Mouse (Mus musculus): ENCODE data around the gene Klk1b24. TPM values are rescaled to one million over a fixed set of nuclear protein-coding genes. Genes with fewer than 3 reads are reported as not detected.
"Not testable (repeated sequence)": the region's sequence is repeated elsewhere in the genome, so short reads cannot be mapped to it uniquely, and the experiment has no call there.

Klk1b24 gene
- total RNA-seq (2021) = not detected in 2 replicates
- long read RNA-seq = 0 reads

DNA sequence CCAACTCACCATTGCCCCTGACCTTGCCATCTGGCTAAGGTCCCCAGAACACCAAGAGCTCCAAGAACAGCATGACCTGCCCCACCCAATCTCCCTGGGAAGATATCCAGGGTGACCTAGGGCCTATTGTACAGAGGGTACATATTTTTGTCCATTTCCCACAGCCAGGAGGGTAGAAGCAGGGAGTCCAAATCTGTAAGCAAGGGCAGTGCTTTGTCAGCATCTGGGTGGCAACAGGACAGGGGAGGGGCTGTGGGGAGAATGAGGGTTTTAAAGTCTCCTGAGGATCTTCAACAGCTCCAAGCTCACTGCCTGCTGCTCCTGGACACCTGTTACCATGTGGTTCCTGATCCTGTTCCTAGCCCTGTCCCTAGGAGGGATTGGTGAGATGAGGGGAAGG is at the start of gene Klk1b24:
Gene Klk1b24, plus strand, starts transcription at position 301 of the 400 bp plus-strand sequence.
- DNase-seq = not testable (repeated sequence)

DNA sequence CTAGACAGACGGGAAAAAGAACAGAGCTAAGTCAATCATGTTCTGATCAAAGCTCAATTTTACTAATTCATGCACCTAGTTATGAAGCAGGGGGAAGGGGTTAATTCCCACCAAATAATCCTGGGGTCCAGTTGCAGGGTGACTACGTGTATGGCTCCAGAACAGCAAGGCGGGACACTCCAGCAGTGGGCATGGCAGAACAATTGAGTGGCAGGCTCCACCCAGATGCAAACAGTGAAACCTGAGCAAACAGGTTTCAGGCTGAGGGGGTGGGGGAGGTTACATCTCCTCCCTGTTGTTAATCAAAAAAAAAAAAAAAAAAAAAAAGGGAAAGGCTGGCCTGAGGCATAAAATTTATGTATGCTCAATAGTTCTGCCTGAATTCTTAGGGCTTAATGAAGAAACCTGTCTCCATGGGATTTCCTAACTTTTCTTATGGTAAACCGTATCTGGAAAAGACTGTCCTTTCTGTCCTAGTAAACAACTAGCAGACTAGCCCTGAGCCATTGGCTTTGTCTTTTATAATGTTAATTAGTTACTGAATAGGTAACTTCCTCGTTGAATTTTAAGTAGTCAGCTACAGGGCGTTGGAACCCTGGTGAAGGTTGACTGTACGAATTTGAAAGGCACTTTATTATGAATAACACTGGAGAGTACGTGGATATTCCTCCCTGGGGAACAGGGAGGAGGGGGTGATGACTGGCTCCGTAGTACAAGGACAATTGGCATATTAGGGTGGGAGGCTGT is 8.6 kb upstream of the Klk1b24 start:
- no peak for DNase-seq

DNA sequence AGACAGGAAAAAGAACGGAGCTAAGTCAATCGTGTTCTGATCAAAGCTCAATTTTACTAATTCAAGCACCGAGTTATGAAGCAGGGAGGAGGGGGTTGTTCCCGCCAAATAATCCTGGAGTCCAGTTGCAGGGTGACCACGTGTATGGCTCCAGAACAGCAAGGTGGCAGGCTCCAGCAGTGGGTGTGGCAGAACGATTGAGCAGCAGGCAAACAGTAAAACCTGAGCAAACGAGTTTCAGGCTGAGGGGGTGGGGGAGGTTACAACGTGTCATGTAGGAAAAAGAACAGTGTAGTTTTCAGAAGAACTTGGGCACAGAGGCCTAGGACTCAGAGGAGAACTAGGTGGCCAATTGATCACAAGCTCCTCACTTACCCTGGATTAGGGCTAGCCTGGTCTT is 1.5 kb upstream of the Klk1b24 start:
- not testable (repeated sequence) for DNase-seq

DNA sequence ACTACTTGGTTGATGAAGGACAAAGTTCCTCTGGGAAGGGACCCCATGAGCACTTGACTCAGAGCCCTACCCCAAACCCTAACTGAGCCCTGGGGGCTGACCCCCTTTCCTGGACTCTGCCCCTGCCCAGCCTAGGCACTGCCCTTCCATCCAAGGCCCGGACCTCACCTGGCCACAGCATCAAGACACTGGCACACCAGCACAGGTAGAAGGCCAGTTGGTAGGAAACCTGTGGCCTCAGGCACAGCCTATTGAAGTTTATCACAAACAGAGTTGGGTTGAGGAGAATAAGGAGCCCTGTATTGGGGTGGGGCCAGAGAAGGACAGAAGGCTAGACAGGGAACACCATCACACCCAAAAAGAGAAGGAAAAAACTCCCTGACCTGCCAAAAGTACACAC is 5.4 kb downstream of the Klk1b24 start:
- not testable (repeated sequence) for DNase-seq

DNA sequence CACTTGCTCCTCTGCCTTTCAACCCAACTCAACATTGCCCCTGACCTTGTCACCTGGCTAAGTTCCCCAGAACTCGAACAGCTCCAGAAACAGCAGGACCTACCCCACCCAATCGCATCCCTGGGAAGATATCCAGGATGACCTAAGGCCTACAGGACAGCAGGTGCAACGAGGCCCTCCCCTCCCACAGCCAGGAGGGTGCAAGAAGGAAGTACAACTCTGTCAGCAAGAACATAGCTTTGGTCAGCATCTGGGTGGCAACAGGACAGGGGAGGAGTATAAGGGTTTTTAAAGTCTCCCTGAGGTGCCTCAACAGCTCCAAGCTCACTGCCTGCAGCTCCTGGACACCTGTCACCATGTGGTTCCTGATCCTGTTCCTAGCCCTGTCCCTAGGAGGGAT is 9.9 kb downstream of the Klk1b24 start, which contains the start of gene Klk1b3:
Gene Klk1b3, plus strand, starts transcription at position 301 of the 400 bp plus-strand sequence.
- DNase-seq = no peak

DNA sequence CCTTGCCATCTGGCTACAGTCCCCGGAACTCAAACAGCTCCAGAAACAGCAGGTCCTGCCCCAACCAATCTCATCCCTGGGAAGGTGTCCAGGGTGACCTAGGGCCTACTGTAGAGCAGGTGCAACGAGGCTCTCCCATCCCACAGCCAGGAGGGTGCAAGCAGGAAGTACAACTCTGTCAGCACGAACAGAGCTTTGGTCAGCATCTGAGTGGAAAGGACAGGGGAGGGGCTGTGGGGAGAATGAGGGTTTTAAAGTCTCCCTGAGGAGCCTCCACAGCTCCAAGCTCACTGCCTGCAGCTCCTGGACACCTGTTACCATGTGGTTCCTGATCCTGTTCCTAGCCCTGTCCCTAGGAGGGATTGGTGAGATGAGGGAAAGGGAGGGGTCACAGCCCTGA is 19.1 kb downstream of the Klk1b24 start, which contains the start of gene Klk1b4:
Gene Klk1b4, plus strand, starts transcription at position 301 of the 400 bp plus-strand sequence.
- DNase-seq = not testable (repeated sequence)

DNA sequence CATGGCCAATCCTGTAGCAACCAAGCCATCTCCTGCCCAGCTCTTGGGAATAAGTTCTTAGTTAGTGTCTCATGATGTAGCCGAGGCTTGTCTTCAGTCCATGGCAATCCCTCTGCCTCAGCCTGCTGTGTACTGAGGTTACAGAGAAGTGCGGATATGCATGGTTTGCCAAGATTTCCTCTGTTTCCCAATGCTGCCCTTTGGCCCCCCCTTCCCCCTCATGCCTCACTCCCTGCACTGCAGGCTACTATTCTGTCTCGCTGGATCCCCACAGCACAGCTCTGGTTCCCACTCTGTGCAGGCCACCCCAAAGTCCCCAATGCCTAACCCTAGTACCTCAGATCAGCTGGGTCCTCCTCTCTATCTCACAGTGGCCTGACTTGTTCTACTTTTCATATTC is 20.3 kb downstream of the Klk1b24 start:
- DNase-seq = no peak

DNA sequence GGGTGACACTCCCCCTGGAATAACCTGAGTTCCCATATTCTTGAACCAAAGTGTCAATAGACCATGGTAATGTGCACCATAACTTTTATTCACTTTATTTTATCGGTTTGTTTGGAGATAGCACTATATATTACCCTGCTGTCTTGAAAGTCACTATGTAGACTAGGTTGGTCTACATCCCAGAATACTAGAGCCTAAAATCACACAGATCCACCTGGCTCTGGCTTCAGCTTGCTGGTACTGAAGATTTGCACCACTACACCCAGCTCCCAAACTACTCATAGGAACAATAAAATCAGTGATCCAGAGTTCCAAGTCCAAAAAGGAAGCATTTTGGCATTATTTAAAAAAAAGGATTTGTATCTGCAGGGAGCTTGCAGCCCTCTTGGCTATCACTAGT is 27.6 kb downstream of the Klk1b24 start, which contains the start of gene Klk1b5:
Gene Klk1b5, plus strand, starts transcription at position 301 of the 400 bp plus-strand sequence.
- DNase-seq = no peak

DNA sequence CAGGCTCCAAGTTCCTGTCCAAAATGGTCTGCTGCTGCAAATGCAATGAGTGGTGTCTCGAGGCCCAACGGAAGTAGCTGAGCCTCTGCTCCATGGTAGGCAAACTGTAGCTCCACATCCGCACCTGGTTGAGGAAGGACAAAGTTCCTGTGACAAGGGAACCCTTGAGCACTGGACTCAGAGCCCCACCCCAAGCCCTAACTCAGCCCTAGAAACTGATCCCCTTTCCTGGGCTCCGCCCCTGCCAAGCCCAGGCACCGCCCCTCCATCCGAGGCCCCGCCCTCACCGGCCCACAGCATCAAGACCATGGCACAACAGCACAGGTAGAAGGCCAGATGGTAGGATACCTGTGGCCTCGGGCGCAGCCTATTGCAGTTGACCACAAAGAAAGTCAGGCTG is 33.6 kb downstream of the Klk1b24 start:
- not testable (repeated sequence) for DNase-seq

DNA sequence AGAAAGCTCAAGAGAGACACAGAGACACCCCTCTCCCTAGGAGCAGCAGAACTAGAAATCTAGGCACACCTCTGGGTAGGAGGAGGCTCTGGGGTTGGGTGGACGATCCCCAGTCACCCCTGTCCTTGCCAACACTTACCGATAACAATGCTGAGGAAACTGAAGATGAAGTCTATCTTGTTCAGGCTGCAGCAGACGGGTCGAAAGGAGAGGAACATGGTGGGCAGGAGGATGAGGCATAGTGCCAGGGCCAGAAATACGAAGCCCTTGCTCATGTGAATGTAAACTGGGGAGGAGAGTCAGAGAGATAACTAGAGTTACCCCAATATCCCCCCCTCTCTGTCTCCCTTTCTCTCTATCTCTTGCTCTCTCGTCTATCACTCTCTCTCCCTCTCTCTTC is 34.3 kb downstream of the Klk1b24 start:
- not testable (repeated sequence) for DNase-seq

DNA sequence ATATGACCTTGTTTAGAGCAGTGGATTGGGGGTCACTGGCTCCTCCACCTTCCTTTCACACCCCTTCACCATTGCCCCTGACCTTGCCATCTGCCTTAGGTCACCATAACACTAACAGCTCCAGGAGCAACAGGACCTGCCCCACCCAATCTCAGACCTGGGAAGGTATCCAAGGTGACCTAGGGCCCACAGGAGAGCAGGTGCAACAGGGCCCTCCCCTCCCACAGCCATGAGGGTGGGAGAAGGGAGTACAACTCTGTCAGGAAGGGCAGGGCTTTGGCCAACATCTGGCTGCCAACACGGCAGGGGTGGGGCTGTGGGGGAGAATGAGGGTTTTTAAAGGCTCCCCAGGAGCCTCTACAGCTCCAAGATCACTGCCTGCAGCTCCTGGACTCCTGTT is 37.0 kb downstream of the Klk1b24 start, which contains the start of gene Klk1:
Gene Klk1, plus strand, starts transcription at position 285 of the 400 bp plus-strand sequence.
- DNase-seq = no peak

DNA sequence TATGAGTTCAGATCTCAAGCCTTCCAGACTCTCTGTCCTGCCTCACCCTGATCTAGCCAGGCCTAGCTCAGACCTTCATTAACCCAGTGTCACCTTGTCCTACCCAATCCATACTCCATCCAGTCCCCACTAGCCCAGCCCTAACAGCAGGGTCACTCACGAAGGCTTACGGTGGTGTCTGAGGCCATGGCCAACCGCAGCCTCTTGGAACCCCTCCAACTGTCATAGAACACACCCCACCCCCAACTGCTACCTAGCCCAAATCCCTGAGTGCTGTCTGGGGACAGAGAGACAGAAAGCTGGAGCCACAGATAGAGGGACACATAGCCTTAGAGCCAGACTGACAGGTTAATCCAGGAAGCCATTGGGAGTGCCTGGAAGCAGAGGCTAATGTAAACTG is 47.9 kb downstream of the Klk1b24 start, which contains the start of gene Gm36864:
Gene Gm36864, plus strand, starts transcription at position 269 of the 400 bp plus-strand sequence.
- no peak for DNase-seq

DNA sequence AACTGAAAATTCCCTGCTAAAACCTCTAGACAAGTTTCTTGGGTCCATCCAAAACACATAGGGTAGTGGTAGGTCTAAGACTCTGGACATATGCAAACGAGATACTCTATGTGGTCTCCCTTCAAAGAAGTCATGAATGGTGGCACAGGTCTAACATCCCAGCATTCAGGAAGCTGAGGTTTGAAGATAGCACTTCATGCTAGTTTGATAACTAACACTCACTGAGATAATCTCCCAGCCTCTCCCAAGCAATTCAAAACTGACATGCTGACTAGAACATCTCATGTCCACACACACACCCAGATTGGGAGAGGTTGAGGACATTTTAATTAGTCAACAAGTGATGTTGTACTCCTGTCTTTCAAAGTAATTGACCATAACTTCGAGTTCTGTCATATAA is 51.9 kb downstream of the Klk1b24 start:
- DNase-seq = no peak

DNA sequence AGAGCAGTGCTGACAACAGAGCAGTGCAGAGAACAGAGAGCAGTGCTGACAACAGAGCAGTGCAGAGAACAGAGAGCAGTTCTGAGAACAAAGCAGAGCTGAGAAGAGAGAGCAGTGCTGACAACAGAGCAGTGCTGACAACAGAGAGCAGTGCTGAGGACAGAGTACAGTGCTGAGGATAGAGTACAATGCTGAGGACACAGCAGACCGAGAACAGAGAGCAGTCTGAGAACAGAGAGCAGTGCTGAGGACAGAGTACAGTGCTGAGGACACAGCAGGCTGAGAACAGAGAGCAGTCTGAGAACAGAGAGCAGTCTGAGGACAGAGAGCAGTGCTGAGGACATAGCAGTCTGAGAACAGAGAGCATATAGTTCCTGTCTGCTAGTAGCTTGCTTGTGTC is 52.7 kb downstream of the Klk1b24 start:
- no peak for DNase-seq

DNA sequence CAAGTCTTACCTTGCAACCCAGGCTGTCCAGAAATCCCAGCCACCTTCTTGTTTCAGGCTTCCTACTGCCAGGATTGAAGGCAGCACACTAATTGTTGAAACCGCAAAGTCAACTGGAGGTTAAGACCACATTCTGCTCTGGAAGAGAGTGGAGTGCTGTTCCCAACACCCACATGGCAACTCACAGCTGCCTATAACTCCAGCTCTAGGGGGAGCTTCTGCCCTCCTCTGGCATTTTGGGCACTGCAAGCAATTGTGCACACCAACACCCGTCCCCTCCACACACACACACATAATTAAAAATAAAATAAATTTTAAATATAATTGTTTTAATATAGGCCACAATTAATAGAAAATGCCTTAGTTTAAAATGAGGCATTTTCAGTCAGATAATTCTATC is 53.1 kb downstream of the Klk1b24 start:
- no peak for DNase-seq

Other genes starting within 250 kb of the Klk1b24 start
- gene Klk1b8, start 237.6 kb upstream of the Klk1b24 start, total RNA-seq (2021) = not detected in 2 replicates
- gene Klk1b1, start 221.5 kb upstream of the Klk1b24 start, total RNA-seq (2021) = not detected in 2 replicates
- not detected in 2 replicates for gene Klk1b9, start 212.2 kb upstream of the Klk1b24 start, total RNA-seq (2021)
- not detected in 2 replicates for gene Klk1b11, start 192.4 kb upstream of the Klk1b24 start, total RNA-seq (2021)
- gene Klk1b26, start 176.1 kb upstream of the Klk1b24 start, total RNA-seq (2021) = not detected in 2 replicates
- not detected in 2 replicates for gene Klk1b27, start 135.9 kb upstream of the Klk1b24 start, total RNA-seq (2021)
- gene Klk1b21, start 85.9 kb upstream of the Klk1b24 start, total RNA-seq (2021) = not detected in 2 replicates
- gene Klk1b22, start 75.6 kb upstream of the Klk1b24 start, total RNA-seq (2021) = not detected in 2 replicates
- gene Klk1b16, start 51.5 kb upstream of the Klk1b24 start, total RNA-seq (2021) = not detected in 2 replicates
- gene Klk1b3, start 10.0 kb downstream of the Klk1b24 start, total RNA-seq (2021) = not detected in 2 replicates
- not detected in 2 replicates for gene Klk1b4, start 19.2 kb downstream of the Klk1b24 start, total RNA-seq (2021)
- gene Klk1b5, start 27.7 kb downstream of the Klk1b24 start, total RNA-seq (2021) = not detected in 2 replicates
- gene Klk1, start 37.1 kb downstream of the Klk1b24 start, total RNA-seq (2021) = not detected in 2 replicates
- not detected in 2 replicates for gene Gm36864, start 47.9 kb downstream of the Klk1b24 start, total RNA-seq (2021)
- gene 1700028J19Rik, start 58.5 kb downstream of the Klk1b24 start, total RNA-seq (2021) = 0.70 and 1.6 TPM in 2 replicates
- 71.3 and 125 TPM in 2 replicates for gene 2410002F23Rik, start 58.5 kb downstream of the Klk1b24 start, total RNA-seq (2021)
- gene Acp4, start 69.1 kb downstream of the Klk1b24 start, total RNA-seq (2021) = not detected in 2 replicates
- not detected in 2 replicates for gene Gm15517, start 73.2 kb downstream of the Klk1b24 start, total RNA-seq (2021)
- 3.4 and 3.6 TPM in 2 replicates for gene Clec11a, start 118.7 kb downstream of the Klk1b24 start, total RNA-seq (2021)
- gene Shank1, start 122.0 kb downstream of the Klk1b24 start, total RNA-seq (2021) = 8.5 and 10.4 TPM in 2 replicates
- gene Syt3, start 195.9 kb downstream of the Klk1b24 start, total RNA-seq (2021) = 4.1 and 5.7 TPM in 2 replicates
- 2.3 TPM in 1 of 2 replicates, not detected in the other for gene 1700008O03Rik, start 197.6 kb downstream of the Klk1b24 start, total RNA-seq (2021)
- 4.3 and 5.8 TPM in 2 replicates for gene Lrrc4b, start 240.8 kb downstream of the Klk1b24 start, total RNA-seq (2021)

Measured in adrenal gland, postnatal 25 days (tissue).